Mouse (Mus musculus): ENCODE data around the gene Sel1l3.

DNA sequence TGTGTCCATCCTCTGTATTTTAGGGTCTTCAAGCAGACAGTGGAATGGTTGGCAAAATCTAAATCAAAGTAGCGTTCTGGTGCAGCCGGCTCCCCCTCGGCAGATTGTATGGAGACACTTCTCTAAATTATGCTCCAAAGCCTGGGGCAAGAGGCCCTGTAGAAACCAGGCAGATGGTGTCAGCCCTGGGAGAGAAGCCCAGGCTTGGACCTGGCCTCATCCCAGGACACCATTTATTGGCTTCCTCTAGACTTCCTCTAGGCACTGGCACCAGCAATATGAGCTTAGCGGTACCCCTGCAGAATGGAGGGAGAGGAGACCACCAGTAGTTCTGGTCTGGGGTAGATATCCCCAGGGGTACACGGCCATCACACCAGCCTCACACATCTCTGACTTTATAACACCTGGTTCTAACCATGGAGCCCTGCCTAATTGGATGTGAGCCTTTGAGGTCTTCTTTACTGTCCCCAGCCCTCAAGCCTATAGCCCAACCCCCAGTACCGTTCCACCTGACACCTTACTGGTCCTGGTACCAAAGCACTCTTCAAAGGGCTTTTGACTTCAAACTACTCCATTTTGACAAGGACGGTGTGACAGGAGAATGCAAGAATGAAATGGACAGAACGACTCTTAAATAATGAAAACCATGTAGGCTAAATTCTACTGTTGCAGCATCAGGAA, 52.1 kb downstream of the Sel1l3 start:
- no peak for TF ChIP-seq CTCF (IDR thresholded peaks at IDR 0.05)
- no peak for TF ChIP-seq EP300 (IDR thresholded peaks at IDR 0.05)

Measured in lung, postnatal 0 days (tissue).